Mouse (Mus musculus) testis, adult 2 months (tissue): Measurements from ENCODE around the gene Ppp1r14b. TPM values are rescaled to one million over a fixed set of nuclear protein-coding genes. Genes with fewer than 3 reads are reported as not detected.

Experiments
- H3K27ac ChIP-seq: fragments of 200-500 bp; 2 replicates; pipeline ENCODE4 v1.5.1; 2012; ENCODE audit warnings: low read depth, low read length; ENCODE audit not compliant: control insufficient read depth, insufficient read depth
- H3K27me3 ChIP-seq: fragments of 200-500 bp; 2 replicates; pipeline ENCODE4 v1.6.1; 2012; ENCODE audit warnings: mild to moderate bottlenecking, low read length, moderate library complexity; ENCODE audit not compliant: control insufficient read depth, insufficient read depth
- H3K36me3 ChIP-seq: fragments of 200-500 bp; 2 replicates; pipeline ENCODE4 v1.6.1; 2012; ENCODE audit warnings: mild to moderate bottlenecking, low read length; ENCODE audit not compliant: control insufficient read depth, insufficient read depth
- H3K4me1 ChIP-seq: fragments of 200-500 bp; 2 replicates; pipeline ENCODE4 v1.6.1; 2012; ENCODE audit warnings: low read length; ENCODE audit not compliant: control insufficient read depth, insufficient read depth
- H3K4me3 ChIP-seq: fragments of 200-500 bp; 2 replicates; pipeline ENCODE4 v1.5.1; 2012; ENCODE audit warnings: low read depth, mild to moderate bottlenecking, low read length, moderate library complexity, mixed read lengths; ENCODE audit not compliant: control insufficient read depth
- CTCF ChIP-seq: fragments of 200-500 bp; IDR thresholded peaks from 2 replicates; pipeline ENCODE4 v1.5.1; 2012; ENCODE audit warnings: low read depth, mild to moderate bottlenecking, inconsistent platforms, low read length, moderate library complexity; ENCODE audit not compliant: control insufficient read depth, insufficient read depth, insufficient replicate concordance
- POLR2A ChIP-seq: fragments of 200-500 bp; IDR thresholded peaks from 2 replicates; pipeline ENCODE4 v1.6.1; 2012; ENCODE audit warnings: low read depth, mild to moderate bottlenecking, inconsistent platforms, low read length, moderate library complexity; ENCODE audit not compliant: control insufficient read depth
- polyA plus RNA-seq: library from polyadenylated mRNA; depleted of rRNA; stranded (reverse); fragments of >200 nt; gene quantifications from 2 replicates; pipeline ENCODE4 v1.2.3, GENCODE M21; 2012

The Ppp1r14b gene
- polyA plus RNA-seq, 1 experiment, result 154 TPM

DNA sequence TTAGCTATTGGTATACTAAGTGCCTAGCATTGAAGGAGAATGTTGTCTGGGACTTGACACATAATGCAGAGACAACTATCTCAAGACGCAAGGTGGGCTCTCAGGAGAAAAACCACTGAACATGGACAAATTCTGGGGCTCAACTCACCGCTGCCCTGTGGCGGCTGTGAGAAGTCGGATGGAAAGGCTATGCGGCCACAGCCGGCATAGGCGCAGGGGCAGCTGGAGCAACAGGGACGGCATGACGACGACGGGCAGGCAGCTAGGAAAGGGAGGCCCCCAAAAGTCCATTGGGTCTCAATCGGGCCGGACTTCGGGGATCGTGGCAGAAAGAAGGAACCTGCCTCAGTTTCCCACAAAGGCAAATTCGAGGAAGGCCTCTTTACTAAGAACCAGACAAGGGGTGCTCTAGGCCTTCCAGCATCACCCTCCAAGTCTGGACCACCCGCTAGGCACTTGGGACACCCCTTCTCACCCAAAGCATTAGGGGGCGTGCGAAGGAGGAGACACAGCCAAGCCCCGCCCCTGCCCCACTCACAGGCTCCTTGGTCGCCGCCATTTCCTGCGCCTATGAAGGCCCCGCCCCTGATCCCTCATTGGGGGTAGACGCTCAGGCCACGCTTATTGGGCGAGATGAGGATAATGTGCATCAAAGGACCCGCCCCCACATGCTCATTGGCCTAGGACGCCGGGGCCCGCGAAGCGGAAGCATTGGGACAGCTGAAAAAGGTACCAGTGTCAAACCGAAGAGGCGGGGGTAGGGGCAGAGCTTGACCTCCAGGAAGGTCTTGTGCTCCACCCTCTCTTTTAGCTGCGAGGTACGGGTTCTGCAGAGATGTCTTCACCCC, 17.5 kb downstream of the Ppp1r14b start, which contains the start of gene Dnajc4:
TSS of gene Dnajc4 (minus strand) at position 562 of the 848 bp plus-strand sequence.
- Histone ChIP-seq H3K36me3 (peaks cover 1% of the 10 kb centered on the region; the same call in 1 of the 2 replicates), H3K4me3 (peak within 1 kb of the TSS; percentile 79), H3K27ac (peak within 1 kb of the TSS; percentile 0), H3K4me1 (peaks cover 31% of the 10 kb centered on the region), H3K27me3 (no peaks in the 10 kb centered on the region)
- TF ChIP-seq CTCF, result 0 out of 2 replicates have a peak, but pooled peaks have one; percentile 13
- TF ChIP-seq POLR2A, result peak; percentile 62

DNA sequence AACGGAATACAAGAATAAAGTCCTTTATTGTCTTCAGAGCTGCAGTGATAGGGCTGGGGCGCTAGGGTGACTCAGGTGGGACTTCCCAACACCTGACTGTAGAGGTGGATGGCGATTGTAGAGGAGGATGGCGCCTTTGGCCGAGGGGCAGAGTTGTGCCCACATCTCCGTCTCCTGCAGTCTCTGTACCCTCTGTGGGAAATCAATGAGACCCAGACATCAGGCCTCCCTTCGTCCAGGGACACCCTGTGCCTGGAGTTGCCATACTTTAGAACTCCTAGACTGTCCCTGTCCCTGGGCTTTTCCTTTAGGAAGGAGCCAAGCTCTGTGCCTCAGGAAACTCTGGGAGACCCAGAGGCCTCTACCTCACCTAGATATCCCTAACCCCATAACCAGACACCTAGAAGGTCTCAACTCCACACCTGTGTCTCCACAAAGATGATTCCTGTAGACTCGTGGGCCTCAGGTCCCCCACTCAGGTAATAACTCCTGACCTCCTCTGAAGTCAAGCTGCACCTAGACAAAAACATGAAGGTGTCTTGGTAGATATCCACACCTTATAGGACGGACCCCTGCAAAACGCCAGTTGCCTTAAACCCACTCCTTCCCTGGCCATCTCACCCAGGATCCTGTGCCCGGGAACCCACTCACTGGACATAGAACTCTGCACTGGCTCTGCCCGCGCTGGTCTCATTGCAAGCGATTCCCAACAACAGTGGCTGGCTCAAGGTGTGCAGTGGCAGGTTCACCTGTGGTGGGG, 18.4 kb downstream of the Ppp1r14b start:
- TF ChIP-seq POLR2A (no peak), CTCF (no peak)
- H3K36me3 ChIP-seq, result peaks cover 1% of the 10 kb centered on the region; the same call in 1 of the 2 replicates
- peak overlapping the region; percentile 79 for H3K4me3 ChIP-seq
- H3K27me3 ChIP-seq, result no peaks in the 10 kb centered on the region
- no peak overlapping the region for H3K27ac ChIP-seq
- peaks cover 23% of the 10 kb centered on the region for H3K4me1 ChIP-seq

DNA sequence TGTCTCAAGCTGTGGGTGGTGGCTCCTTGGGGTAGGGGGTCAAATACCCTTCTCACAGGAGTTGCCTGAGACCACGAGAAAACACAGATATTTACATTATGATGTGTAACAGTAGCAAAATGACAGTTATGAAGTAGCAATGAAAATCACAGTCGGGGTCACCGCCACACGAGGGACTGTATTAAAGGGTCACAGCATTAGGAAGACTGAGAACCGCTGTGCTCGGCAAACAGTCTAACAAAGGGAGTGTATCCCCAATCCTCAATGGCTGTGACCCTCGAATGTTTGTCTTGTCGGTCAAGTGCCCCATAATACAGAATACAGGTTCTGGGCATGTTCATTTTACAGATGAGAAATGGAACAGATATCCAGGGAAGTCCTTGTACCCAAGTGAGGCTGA, 19.2 kb downstream of the Ppp1r14b start:
- Histone ChIP-seq H3K27ac (no peak overlapping the region), H3K4me3 (no peak overlapping the region), H3K36me3 (peaks cover 1% of the 10 kb centered on the region; the same call in 1 of the 2 replicates), H3K27me3 (no peaks in the 10 kb centered on the region), H3K4me1 (peaks cover 23% of the 10 kb centered on the region)
- TF ChIP-seq CTCF (no peak), POLR2A (no peak)

DNA sequence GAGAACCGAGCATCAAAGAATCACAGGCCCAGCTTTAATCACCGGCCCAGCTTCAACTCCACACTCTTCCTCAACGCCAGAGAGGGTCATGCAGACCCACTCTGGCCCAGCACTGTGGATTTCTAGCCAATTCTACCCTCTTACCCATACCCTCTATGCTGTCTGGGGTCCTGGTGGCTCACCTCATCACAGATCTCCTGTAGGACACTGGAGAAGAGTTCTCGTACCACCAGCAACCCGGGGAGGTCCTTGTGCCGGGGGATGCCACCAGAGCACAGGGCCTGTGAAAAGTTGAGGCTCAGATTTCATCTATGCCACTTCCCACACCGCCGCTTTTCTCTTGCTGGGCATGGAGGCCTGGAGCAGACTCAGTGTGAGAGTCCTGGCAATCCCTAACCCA, 19.7 kb downstream of the Ppp1r14b start:
- no peak overlapping the region for H3K4me3 ChIP-seq
- H3K27me3 ChIP-seq, result no peaks in the 10 kb centered on the region
- no peaks in the 10 kb centered on the region for H3K36me3 ChIP-seq
- H3K4me1 ChIP-seq, result peaks cover 23% of the 10 kb centered on the region
- TF ChIP-seq CTCF (no peak), POLR2A (no peak)
- H3K27ac ChIP-seq, result no peak overlapping the region

DNA sequence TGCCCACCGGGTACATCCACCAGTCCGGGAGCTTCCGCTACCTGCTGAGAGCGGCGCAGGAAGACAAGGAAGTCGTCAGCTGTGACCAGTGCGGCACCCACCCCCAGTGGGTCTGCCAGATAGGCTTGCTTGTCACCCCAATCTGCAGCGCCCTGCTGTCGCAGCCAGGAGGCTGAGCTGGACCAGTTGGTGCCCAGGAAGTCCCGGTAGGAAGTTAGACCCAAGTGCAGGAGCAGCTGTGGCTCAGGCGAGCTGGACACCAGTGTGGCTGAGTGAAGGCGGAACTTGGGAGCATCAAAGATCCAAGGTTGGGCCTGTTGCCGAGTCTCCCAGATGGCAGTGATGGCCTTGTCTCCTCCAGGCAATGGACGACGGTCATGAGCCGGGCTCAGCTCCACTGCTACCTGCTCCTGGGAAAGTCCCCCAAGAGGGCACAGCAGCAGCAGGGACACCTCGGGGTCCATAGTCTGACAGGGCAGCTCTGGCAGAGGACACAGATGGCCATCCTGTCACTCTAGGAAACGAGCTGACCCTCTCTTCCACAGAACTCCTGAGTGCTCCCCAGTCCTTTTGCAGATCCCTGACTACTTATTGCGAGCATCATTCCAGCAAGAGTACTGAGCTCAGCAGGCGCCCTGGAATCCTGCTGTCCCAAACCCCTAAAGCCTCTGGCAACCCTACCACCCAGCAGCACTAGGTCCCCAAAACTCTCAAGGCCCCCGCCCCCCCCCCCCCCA, 20.7 kb downstream of the Ppp1r14b start:
- no peaks in the 10 kb centered on the region for H3K36me3 ChIP-seq
- H3K4me3 ChIP-seq, result peak overlapping the region; percentile 42
- peak overlapping the region; percentile 30; the same call in 1 of the 2 replicates for H3K27ac ChIP-seq
- H3K4me1 ChIP-seq, result peaks cover 23% of the 10 kb centered on the region
- no peak for TF ChIP-seq CTCF
- TF ChIP-seq POLR2A, result no peak
- H3K27me3 ChIP-seq, result no peaks in the 10 kb centered on the region

DNA sequence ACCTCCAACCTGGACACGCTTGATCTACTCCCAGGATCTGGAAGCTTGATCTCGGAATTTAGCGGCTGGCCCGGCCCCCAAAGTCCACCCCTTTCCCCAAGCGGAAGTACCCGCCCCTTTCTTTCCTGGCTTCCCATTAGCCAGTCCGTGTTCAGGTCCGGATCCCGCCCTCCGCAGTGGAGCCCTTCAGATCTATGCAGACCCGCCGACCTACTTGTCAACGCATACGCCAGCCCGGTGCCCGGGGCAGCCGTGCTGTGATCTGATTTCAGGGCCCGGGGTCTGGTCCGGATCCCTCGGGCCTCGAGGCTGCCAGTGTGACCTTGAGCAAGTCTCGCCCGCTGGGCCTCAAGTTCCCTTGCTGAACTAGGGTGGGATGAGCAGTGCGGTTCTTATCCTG, 21.2 kb downstream of the Ppp1r14b start, which contains the start of the genes Nudt22 and Trpt1:
TSS of gene Nudt22 (minus strand) at position 112 of the 400 bp plus-strand sequence.
TSS of gene Trpt1 (plus strand) at position 126 of the 400 bp plus-strand sequence.
- Histone ChIP-seq H3K27me3 (no peaks in the 10 kb centered on the region), H3K27ac (peak within 1 kb of the TSS; percentile 61; the same call in 1 of the 2 replicates), H3K4me1 (peaks cover 23% of the 10 kb centered on the region), H3K4me3 (peak within 1 kb of the TSS; percentile 85), H3K36me3 (no peaks in the 10 kb centered on the region)
- TF ChIP-seq CTCF (no peak), POLR2A (peak; percentile 51; the same call in 1 of the 2 replicates)
